Mouse (Mus musculus) right cerebral cortex, postnatal 25 days (tissue): Measurements from ENCODE around the gene Mon1a.

Source experiments
- DNase-seq: peaks from one replicate; pipeline ENCODE4 v3.0.0; 2022

Mon1a gene

GRCm38 (mm10) chr9:107887804-107888266, at the start of gene Mon1a:
Gene Mon1a (plus strand): TSS chr9:107888151.
- DNase-seq = peak; percentile 88

- DNase-seq = no peak
These were observed 49.1 kb upstream of the Mon1a start for GRCm38 (mm10) chr9:107838869-107839268.

- DNase-seq = no peak
These were observed 45.2 kb upstream of the Mon1a start for GRCm38 (mm10) chr9:107842709-107843108.

GRCm38 (mm10) chr9:107848922-107849321, 39.0 kb upstream of the Mon1a start:
- DNase-seq = no peak

- no peak for DNase-seq
These were observed 29.6 kb upstream of the Mon1a start for GRCm38 (mm10) chr9:107858343-107858742.

- DNase-seq = no peak
These were observed 23.5 kb upstream of the Mon1a start for GRCm38 (mm10) chr9:107864493-107864892.

GRCm38 (mm10) chr9:107866081-107866480, 21.9 kb upstream of the Mon1a start:
- no peak for DNase-seq

- DNase-seq = peak; percentile 97
These were observed 15.4 kb upstream of the Mon1a start for GRCm38 (mm10) chr9:107872350-107873098.

- no peak for DNase-seq
These were observed 14.8 kb upstream of the Mon1a start, which contains the start of gene Rbm6 for GRCm38 (mm10) chr9:107873137-107873536. Gene Rbm6 (minus strand): TSS chr9:107873237.

- no peak for DNase-seq
These were observed 7.5 kb upstream of the Mon1a start for GRCm38 (mm10) chr9:107880411-107880810.

- DNase-seq = no peak
These were observed 408 bp downstream of the Mon1a start for GRCm38 (mm10) chr9:107888267-107888850.

- DNase-seq = no peak
These were observed 2.3 kb downstream of the Mon1a start for GRCm38 (mm10) chr9:107890260-107890659.

- no peak for DNase-seq
These were observed 3.1 kb downstream of the Mon1a start for GRCm38 (mm10) chr9:107891023-107891422.

GRCm38 (mm10) chr9:107898563-107898962, 10.6 kb downstream of the Mon1a start:
- no peak for DNase-seq

- no peak for DNase-seq
These were observed 11.9 kb downstream of the Mon1a start for GRCm38 (mm10) chr9:107899855-107900254.

GRCm38 (mm10) chr9:107900840-107901626, 13.1 kb downstream of the Mon1a start:
- DNase-seq = peak; percentile 86

GRCm38 (mm10) chr9:107901627-107901914, 13.6 kb downstream of the Mon1a start:
- DNase-seq = no peak

GRCm38 (mm10) chr9:107904726-107905125, 16.8 kb downstream of the Mon1a start:
- DNase-seq = peak; percentile 82

GRCm38 (mm10) chr9:107906252-107906966, 18.5 kb downstream of the Mon1a start, which contains the start of gene Mst1r:
Gene Mst1r (plus strand): TSS chr9:107906873.
- no peak for DNase-seq

- no peak for DNase-seq
These were observed 19.2 kb downstream of the Mon1a start for GRCm38 (mm10) chr9:107906967-107907800.

- no peak for DNase-seq
These were observed 19.8 kb downstream of the Mon1a start for GRCm38 (mm10) chr9:107907801-107908120.
